Comparison of ENCODE assay signal across 26 mouse cellular contexts in the genomic region with DNA sequence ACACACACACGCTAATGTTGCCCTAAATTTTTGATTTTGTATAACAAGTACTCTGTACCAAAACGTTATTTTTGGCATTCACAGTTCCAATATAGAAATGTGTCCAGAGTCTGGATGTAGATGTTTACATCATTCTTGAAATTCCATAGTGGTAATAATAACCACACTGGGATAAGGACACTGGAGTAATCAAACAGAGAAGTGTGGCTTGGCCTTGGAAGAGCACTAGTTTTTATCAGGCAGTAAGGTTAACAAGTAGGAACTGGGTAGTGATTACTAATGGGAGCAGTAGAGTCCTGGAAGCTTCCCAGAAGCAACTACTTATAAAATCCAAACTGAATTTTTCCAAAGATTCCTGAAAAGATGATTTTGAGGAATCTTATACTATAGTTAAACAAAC. TPM values are rescaled to one million over a fixed set of nuclear protein-coding genes. Genes with fewer than 3 reads are reported as not detected.
A peak's percentile ranks its signal among the peaks of the same experiment; 100 is the strongest.
DNase-seq lines count a peak whose midpoint lies in the region; ATAC-seq and TF ChIP-seq lines count a peak whose summit lies in the region.
"Had no signal": no experiment of that assay in that cellular context is flagged by ENCODE, and none has a peak within 500 bp of the region (broad histone marks: within the 10 kb centered on the region; RNA-seq: fewer than 3 reads in every experiment).

No protein-coding gene starts in this region.

- H3K27me3 ChIP-seq in heart, embryonic 15.5 days = no peaks in the 10 kb centered on the region
- no peaks in the 10 kb centered on the region for H3K27me3 ChIP-seq in heart, embryonic 12.5 days (replicated peaks)
- H3K27me3 ChIP-seq in kidney, postnatal 0 days (ENCODE audit: insufficient read depth, low read length) = no peaks in the 10 kb centered on the region
- H3K27me3 ChIP-seq: embryonic facial prominence, embryonic 13.5 days; forebrain, embryonic 12.5 days; forebrain, embryonic 15.5 days; hindbrain, embryonic 12.5 days; hindbrain, embryonic 15.5 days had no signal

- H3K36me3 ChIP-seq in heart, embryonic 15.5 days = no peaks in the 10 kb centered on the region
- H3K36me3 ChIP-seq in heart, embryonic 12.5 days = no peaks in the 10 kb centered on the region
- H3K36me3 ChIP-seq in kidney, postnatal 0 days (ENCODE audit: insufficient read depth, low read length) = no peaks in the 10 kb centered on the region
- H3K36me3 ChIP-seq: embryonic facial prominence, embryonic 10.5 days; embryonic facial prominence, embryonic 13.5 days; forebrain, embryonic 12.5 days; forebrain, embryonic 15.5 days; hindbrain, embryonic 12.5 days; hindbrain, embryonic 15.5 days had no signal

- peak; percentile 23 for DNase-seq in kidney, postnatal 0 days (ENCODE audit: low spot score)
- no peak for DNase-seq in kidney, adult 11 months
- DNase-seq in 3T3-L1 (ENCODE audit: low read depth, low spot score) = peak; percentile 34
- no peak for DNase-seq in thymus, postnatal 10 days (ENCODE audit: low spot score in 2 of 2)
- DNase-seq: adrenal gland, adult 8-10 months; adrenal gland, postnatal 25 days; cerebellum, adult 11-12 months; cerebellum, adult 8-10 months; cerebellum, postnatal 10 days; cerebellum, postnatal 36 days; embryo, embryonic 11 days; gastrocnemius, postnatal 25 days; heart, postnatal 14 days had no signal

- no peak for TF ChIP-seq CTCF in kidney, postnatal 0 days (IDR thresholded peaks at IDR 0.05; ENCODE audit: low read depth)

- H3K4me1 ChIP-seq in heart, embryonic 15.5 days (replicated peaks) = peaks cover 16% of the 10 kb centered on the region
- 0 out of 2 replicates have a peak, but pooled peaks cover 3% of the 10 kb centered on the region for H3K4me1 ChIP-seq in heart, embryonic 12.5 days (replicated peaks)
- H3K4me1 ChIP-seq in kidney, postnatal 0 days (replicated peaks; ENCODE audit: insufficient read depth, low read length) = peaks cover 7% of the 10 kb centered on the region; the same call in 1 of the 2 replicates
- H3K4me1 ChIP-seq: hindbrain, embryonic 12.5 days had no signal

- H3K4me2 ChIP-seq in heart, embryonic 15.5 days = 0 out of 2 replicates have a peak overlapping the region, but pooled peaks have one; percentile 15
- no peak overlapping the region for H3K4me2 ChIP-seq in heart, embryonic 12.5 days
- H3K4me2 ChIP-seq in kidney, postnatal 0 days (ENCODE audit: low read length) = no peak overlapping the region
- H3K4me2 ChIP-seq: embryonic facial prominence, embryonic 13.5 days; forebrain, embryonic 12.5 days; forebrain, embryonic 15.5 days; heart, embryonic 11.5 days; hindbrain, embryonic 12.5 days; hindbrain, embryonic 15.5 days had no signal

- H3K27ac ChIP-seq in heart, embryonic 15.5 days = peak overlapping the region; percentile 67; the same call in 1 of the 2 replicates
- H3K27ac ChIP-seq in heart, embryonic 12.5 days (ENCODE audit: poor library complexity, severe bottlenecking) = no peak overlapping the region
- no peak overlapping the region for H3K27ac ChIP-seq in kidney, postnatal 0 days
- H3K27ac ChIP-seq: embryonic facial prominence, embryonic 10.5 days; embryonic facial prominence, embryonic 13.5 days; forebrain, embryonic 12.5 days; forebrain, embryonic 15.5 days; hindbrain, embryonic 12.5 days; hindbrain, embryonic 15.5 days had no signal

- peak; percentile 64; the same call in 1 of the 2 replicates for ATAC-seq in heart, embryonic 15.5 days (replicated peaks; ENCODE audit: insufficient number of reproducible peaks, insufficient read depth, low FRiP score, low read depth)
- no peak for ATAC-seq in heart, embryonic 12.5 days (ENCODE audit: insufficient number of reproducible peaks, low FRiP score)
- ATAC-seq in kidney, postnatal 0 days (replicated peaks; ENCODE audit: low FRiP score, low read depth) = no peak
- ATAC-seq: activated CD4-positive, CD25-positive, alpha-beta regulatory T cell, adult 4 months; CD4-positive, CD25-positive, alpha-beta regulatory T cell, adult 4 months; forebrain, embryonic 15.5 days; intestine, postnatal 0 days had no signal

- no peak overlapping the region for H3K9ac ChIP-seq in heart, embryonic 15.5 days
- no peak overlapping the region for H3K9ac ChIP-seq in heart, embryonic 12.5 days
- H3K9ac ChIP-seq in kidney, postnatal 0 days (ENCODE audit: low read depth, low read length) = no peak overlapping the region
- H3K9ac ChIP-seq: embryonic facial prominence, embryonic 13.5 days; forebrain, embryonic 12.5 days; forebrain, embryonic 15.5 days; hindbrain, embryonic 12.5 days; hindbrain, embryonic 15.5 days had no signal

- H3K4me3 ChIP-seq in heart, embryonic 15.5 days = no peak overlapping the region
- H3K4me3 ChIP-seq in heart, embryonic 12.5 days = no peak overlapping the region
- no peak overlapping the region for H3K4me3 ChIP-seq in kidney, postnatal 0 days (replicated peaks; ENCODE audit: low read depth, low read length)
- H3K4me3 ChIP-seq: embryonic facial prominence, embryonic 10.5 days; embryonic facial prominence, embryonic 13.5 days; erythroblast, embryonic 14.5 days; forebrain, embryonic 12.5 days; forebrain, embryonic 15.5 days; hindbrain, embryonic 12.5 days; hindbrain, embryonic 15.5 days had no signal

- 39% methylated on average over 2 of the region's 2 CpGs for WGBS in heart, embryonic 15.5 days
- 50% methylated on average over 2 of the region's 2 CpGs for WGBS in heart, embryonic 12.5 days
- 63% methylated on average over 2 of the region's 2 CpGs for WGBS in kidney, postnatal 0 days

- no peaks in the 10 kb centered on the region for H3K9me3 ChIP-seq in heart, embryonic 15.5 days (replicated peaks)
- H3K9me3 ChIP-seq in heart, embryonic 12.5 days (replicated peaks) = no peaks in the 10 kb centered on the region
- no peaks in the 10 kb centered on the region for H3K9me3 ChIP-seq in kidney, postnatal 0 days (replicated peaks; ENCODE audit: low read length)
- H3K9me3 ChIP-seq: embryonic facial prominence, embryonic 10.5 days; embryonic facial prominence, embryonic 13.5 days; forebrain, embryonic 12.5 days; forebrain, embryonic 15.5 days; hindbrain, embryonic 12.5 days; hindbrain, embryonic 15.5 days had no signal

RNA-seq across cellular contexts. Expression of a gene that starts 31.1 kb away (rescaled TPM):
- polyA plus RNA-seq in heart, embryonic 15.5 days (2015; fragmentation: Nextera tagmentation; extraction: Ambion mirVana) = 5.1 TPM in 2 replicates
- polyA plus RNA-seq in heart, embryonic 12.5 days (2016; fragmentation: Nextera tagmentation; extraction: Ambion mirVana) = 5.5 TPM in 2 replicates
- 4.3 and 4.7 TPM in 2 replicates for polyA plus RNA-seq in kidney, postnatal 0 days (2015; fragmentation: Nextera tagmentation; extraction: Ambion mirVana)

Comparison
In these comparisons a context has a peak if more than half of its experiments do, and no peak if none do; other contexts are left out.
1. DNase-seq: peak in kidney, postnatal 0 days (single experiment) and 3T3-L1 (single experiment); none in kidney, adult 11 months (single experiment) and thymus, postnatal 10 days (0 of 2).